Mouse (Mus musculus): ENCODE results near the gene Cd244a. TPM values are rescaled to one million over a fixed set of nuclear protein-coding genes. Genes with fewer than 3 reads are reported as not detected.

Gene Cd244a
- total RNA-seq, 4 experiments from 2014 or later, result 0.09 to 1.3 (median 0.17) TPM

- DNase-seq (ENCODE audit: low spot score), result no peak
Observed at GRCm38 (mm10) chr1:171577168-171577567, 18.2 kb downstream of the Cd244a start.

- no peak for DNase-seq (ENCODE audit: low spot score)
Observed at GRCm38 (mm10) chr1:171584584-171584983, 25.6 kb downstream of the Cd244a start.

GRCm38 (mm10) chr1:171604686-171605085 lies 45.7 kb downstream of the Cd244a start:
- no peak for DNase-seq (ENCODE audit: low spot score)

DNA sequence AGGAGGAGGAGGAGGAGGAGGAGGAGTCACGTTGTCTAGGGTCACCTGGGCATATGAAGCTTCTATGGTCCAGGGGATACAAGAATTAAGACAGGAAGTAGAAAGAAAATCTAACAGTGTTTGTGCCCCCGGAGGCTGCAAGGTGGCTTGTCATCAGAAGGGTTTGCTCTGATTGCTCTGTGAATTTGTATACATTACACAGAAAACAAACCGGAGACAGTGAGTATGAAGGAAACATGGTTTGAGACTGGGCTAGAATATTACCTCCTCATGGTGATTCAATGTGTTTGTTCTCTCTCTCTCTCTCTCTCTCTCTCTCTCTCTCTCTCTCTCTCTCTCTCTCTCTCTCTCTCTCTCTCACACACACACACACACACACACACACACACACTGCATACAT lies 47.7 kb downstream of the Cd244a start:
- no peak for DNase-seq (ENCODE audit: low spot score)

DNA sequence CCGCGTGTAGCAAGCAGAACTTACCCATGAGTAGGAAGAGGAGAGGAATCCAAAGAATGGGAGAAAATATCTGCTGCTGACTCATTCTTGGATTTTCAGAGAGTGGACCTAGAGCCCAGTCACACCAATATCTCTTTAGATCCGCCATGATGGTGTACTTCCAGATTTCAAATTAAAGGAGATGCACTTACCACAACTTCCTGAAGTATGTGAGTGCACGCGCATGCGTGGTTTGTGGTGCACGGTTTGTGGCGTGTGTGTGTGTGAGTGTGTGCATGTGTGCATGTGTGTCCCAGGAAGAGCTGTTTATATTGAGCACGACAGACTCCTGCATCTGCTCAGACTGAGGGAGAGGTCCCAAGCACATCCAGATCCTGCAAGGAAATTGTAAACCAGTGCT lies 48.2 kb downstream of the Cd244a start, which contains the start of gene Ly9:
Gene Ly9 (minus strand): TSS at position 235 of the 400 bp plus-strand sequence.
- no peak for DNase-seq (ENCODE audit: low spot score)

DNA sequence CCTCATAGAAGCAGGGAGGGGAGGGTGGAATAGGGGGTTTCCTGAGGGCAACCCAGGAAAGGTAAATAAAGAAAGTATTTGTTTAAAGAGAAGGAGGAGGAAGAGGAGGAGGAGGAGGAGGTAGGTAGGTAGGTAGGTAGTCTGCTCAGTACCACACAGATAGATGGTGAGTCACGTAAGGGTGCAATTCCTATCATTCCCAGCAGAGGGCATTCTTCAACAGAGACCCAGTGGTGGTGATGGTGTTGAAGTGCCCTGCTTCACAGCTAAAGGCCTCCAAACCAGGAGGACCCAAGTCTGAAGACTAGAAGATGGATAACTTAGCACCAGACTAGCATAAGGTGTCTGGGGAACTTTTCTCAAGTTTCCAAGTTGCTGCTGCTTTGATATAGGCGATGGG lies 51.0 kb downstream of the Cd244a start:
- no peak for DNase-seq (ENCODE audit: low spot score)

DNA sequence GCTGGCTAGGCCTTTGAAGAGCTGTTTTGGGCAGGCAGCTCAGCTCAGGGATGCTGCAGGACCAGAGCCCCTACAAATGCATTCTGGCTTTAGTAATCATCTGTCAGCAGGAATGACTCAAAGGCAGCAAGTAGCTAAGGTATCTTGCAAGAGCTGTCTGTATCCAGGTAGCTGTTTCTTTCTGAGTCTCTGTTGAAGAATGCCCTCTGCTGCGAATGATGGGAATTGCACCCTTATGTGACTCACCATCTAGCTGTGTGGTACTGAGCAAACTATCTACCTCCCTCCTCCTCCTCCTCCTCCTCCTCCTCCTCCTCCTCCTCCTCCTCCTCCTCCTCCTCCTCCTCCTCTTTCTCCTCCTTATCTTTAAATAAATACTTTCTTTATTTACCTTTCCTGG lies 51.8 kb downstream of the Cd244a start:
- DNase-seq (ENCODE audit: low spot score), result no peak

- DNase-seq (ENCODE audit: low spot score), result no peak
Observed at GRCm38 (mm10) chr1:171613962-171614361, 55.0 kb downstream of the Cd244a start.

DNA sequence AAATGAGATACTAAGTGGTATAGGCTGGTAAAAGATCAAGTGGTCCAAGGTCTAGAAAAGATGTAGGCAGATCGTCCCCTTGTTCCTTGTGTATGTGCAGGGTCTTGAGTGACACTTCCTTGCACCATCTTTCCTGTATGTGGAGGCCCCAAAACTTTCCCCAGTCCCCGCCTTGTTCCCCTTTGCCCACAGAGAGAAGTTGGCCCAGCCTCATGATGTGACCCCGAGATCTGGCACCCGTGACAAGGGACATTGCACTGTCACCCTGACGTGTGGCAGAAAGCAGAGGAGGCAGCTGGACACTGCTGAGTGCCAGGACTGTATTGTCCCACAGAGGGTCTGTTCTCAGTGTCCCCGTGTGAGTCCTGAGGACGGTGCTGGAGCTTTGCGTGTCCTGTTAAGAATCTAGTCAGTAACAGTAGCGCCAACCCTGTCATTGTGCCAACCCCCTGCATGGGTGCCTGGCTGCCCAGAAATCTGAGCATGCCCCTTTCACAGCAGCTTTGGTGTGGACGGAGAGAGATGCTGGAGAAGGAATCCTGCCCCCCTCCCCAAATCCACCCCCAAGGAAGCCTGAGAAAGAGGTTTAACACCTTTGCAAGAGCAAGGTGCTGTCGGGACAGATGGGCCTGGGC lies 58.0 kb downstream of the Cd244a start:
- DNase-seq (ENCODE audit: low spot score), result no peak

GRCm38 (mm10) chr1:171619001-171619400 lies 60.0 kb downstream of the Cd244a start:
- peak; percentile 42 for DNase-seq (ENCODE audit: low spot score)

GRCm38 (mm10) chr1:171619645-171620044 lies 60.7 kb downstream of the Cd244a start:
- DNase-seq (ENCODE audit: low spot score), result no peak

DNA sequence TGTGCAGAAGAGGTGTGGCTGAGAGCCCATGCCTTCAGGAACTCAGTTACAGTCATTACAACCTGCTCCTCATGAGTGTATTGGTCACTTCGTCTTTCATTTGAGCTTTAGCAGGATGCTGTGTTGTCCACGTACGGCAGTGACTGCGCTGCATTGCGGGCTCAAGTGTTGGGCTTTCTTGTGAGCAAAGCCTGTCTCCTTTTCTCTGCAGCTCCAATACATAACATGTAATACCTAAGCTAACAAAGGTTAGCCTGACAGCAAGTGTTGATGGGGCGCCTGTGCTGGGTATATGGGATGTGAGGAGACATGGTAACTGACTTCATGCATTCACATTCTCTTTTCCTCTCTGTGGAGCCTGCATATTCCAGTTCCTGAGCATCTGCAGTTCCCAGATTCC lies 61.1 kb downstream of the Cd244a start:
- no peak for DNase-seq (ENCODE audit: low spot score)

- DNase-seq (ENCODE audit: low spot score), result no peak
Observed at GRCm38 (mm10) chr1:171627801-171628200, 68.8 kb downstream of the Cd244a start.

DNA sequence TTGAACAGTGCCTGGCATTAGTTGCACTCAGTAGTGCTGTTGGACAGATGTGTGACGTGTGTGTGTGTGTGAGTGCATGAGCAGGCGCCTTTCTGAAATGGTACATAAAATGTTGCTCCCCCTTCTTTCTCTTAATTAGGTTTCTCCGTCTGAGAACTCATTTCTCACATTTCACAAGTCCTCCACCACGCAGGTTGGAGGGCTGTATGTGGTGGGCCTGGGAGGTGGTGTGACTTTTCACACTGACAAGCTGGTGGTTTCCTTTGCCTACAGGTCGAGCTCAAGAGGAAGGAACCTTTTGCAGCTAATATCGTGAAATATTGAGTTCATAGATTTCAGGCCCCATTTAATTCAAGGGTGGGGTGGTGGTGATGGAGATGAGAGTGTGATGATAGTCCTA lies 70.2 kb downstream of the Cd244a start:
- no peak for DNase-seq (ENCODE audit: low spot score)

GRCm38 (mm10) chr1:171630041-171630440 lies 71.0 kb downstream of the Cd244a start:
- no peak for DNase-seq (ENCODE audit: low spot score)

DNA sequence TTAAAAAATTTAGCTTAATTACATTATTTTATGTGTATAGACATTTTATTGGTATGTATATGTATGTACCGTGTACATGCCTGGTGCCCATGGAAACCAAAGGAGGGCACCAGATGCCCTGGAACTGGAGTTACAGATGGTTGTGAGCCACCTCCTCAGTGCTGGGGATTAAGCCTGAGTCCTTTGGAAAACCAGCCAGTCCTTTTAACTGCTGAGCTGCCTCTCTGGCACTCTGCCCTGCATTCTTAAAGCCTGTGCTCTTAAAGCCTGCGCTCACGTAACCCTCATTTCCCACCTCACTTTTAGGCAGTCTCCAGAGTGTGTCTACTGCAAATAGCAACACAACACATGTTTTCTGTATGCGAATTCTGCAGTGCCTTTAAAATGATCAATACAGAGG lies 71.9 kb downstream of the Cd244a start:
- DNase-seq (ENCODE audit: low spot score), result no peak

DNA sequence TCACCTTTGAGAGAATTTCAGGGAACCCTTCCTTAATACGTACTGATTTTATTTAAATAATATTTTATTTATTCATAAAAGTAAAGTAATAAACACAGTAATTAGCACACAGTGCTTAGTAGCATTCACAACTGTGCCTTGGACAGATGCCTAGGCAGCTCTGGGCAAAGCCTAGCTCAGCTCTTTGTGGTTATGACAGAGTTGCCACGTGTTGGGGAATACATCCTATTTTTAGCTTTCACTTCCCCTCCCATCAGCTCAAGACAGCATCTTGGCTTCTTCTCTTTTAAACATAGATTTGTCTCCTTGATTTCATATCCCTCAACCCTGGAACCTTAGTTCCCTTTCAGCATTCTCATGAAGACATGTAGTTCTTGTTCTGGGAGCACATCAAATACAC lies 72.5 kb downstream of the Cd244a start:
- DNase-seq (ENCODE audit: low spot score), result peak; percentile 62

DNA sequence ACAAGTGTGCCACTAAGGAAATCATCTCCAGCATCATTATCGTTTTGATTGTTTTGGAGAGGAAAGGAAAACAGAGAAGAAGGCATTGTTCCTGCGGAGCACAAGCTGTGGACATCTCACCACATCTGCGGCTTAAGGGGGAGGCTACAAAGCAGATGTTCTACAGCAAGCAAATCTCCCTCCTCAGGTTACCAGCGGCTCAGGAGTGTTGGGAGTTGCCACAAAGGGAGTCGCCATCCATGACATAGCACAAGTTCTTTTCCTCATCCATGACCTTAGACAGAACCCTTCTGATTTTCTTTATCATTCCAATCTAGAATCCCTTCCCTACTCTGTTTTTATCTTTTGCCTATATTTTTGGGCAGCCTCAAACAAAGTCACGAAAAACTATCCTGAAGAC lies 76.7 kb downstream of the Cd244a start:
- DNase-seq (ENCODE audit: low spot score), result no peak

GRCm38 (mm10) chr1:171637101-171637500 lies 78.1 kb downstream of the Cd244a start:
- DNase-seq (ENCODE audit: low spot score), result no peak

GRCm38 (mm10) chr1:171638686-171639085 lies 79.7 kb downstream of the Cd244a start:
- DNase-seq (ENCODE audit: low spot score), result no peak

GRCm38 (mm10) chr1:171640796-171641195 lies 81.8 kb downstream of the Cd244a start:
- DNase-seq (ENCODE audit: low spot score), result no peak

- DNase-seq (ENCODE audit: low spot score), result no peak
Observed at GRCm38 (mm10) chr1:171643612-171644011, 84.6 kb downstream of the Cd244a start.

- DNase-seq (ENCODE audit: low spot score), result no peak
Observed at GRCm38 (mm10) chr1:171646429-171646940, 87.5 kb downstream of the Cd244a start.

- no peak for DNase-seq (ENCODE audit: low spot score)
Observed at GRCm38 (mm10) chr1:171647716-171648115, 88.7 kb downstream of the Cd244a start.

Measured in heart, adult 8-10 months (tissue).